Mouse (Mus musculus) neural tube, embryonic 12.5 days (tissue): Measurements from ENCODE around the gene Osbpl5. TPM values are rescaled to one million over a fixed set of nuclear protein-coding genes. Genes with fewer than 3 reads are reported as not detected.

Experiments used
- ATAC-seq: fragments of 200-750 bp; cut with Nextera tagmentation; 2 replicates; pipeline ENCODE4 v1.8.0; 2017; ENCODE audit warnings: low read depth, mild to moderate bottlenecking, moderate TSS enrichment, moderate library complexity; ENCODE audit not compliant: low FRiP score
- H3K27ac ChIP-seq: fragments of 300-500 bp; sonication (generic); 2 replicates; pipeline ENCODE4 v1.5.1; 2016
- H3K27me3 ChIP-seq: fragments of 300-500 bp; sonication (generic); replicated peaks from 2 replicates; pipeline ENCODE4 v1.6.1; 2016; ENCODE audit warnings: mild to moderate bottlenecking
- H3K36me3 ChIP-seq: fragments of 300-500 bp; sonication (generic); 2 replicates; pipeline ENCODE4 v1.6.1; 2016; ENCODE audit warnings: mild to moderate bottlenecking
- H3K4me1 ChIP-seq: fragments of 300-500 bp; sonication (generic); 2 replicates; pipeline ENCODE4 v1.6.1; 2016
- H3K4me2 ChIP-seq: fragments of 300-500 bp; sonication (generic); replicated peaks from 2 replicates; pipeline ENCODE4 v1.6.1; 2016; ENCODE audit warnings: mild to moderate bottlenecking
- H3K4me3 ChIP-seq: fragments of 300-500 bp; sonication (generic); 2 replicates; pipeline ENCODE4 v1.5.1; 2016
- H3K9ac ChIP-seq: fragments of 300-500 bp; sonication (generic); 2 replicates; pipeline ENCODE4 v1.6.1; 2016; ENCODE audit warnings: mild to moderate bottlenecking
- H3K9me3 ChIP-seq: fragments of 300-500 bp; sonication (generic); 2 replicates; pipeline ENCODE4 v1.6.1; 2016; ENCODE audit warnings: mild to moderate bottlenecking
- whole genome bisulfite sequencing: fragments of 180-500 bp; shearing (Covaris S2); methylation state at CpG from one replicate; pipeline ENCODE4 v1.1.7; 2016; 5-methylcytosine and 5-hydroxymethylcytosine counted together
- polyA plus RNA-seq: library from polyadenylated mRNA; unstranded; fragments of >200 nt; fragmentation: Nextera tagmentation; extraction: Ambion mirVana; gene quantifications from 2 replicates; pipeline ENCODE4 v1.2.1, GENCODE M21; 2016

Osbpl5 gene
- polyA plus RNA-seq, 1 experiment from 2014 or later: 24.5 TPM

DNA sequence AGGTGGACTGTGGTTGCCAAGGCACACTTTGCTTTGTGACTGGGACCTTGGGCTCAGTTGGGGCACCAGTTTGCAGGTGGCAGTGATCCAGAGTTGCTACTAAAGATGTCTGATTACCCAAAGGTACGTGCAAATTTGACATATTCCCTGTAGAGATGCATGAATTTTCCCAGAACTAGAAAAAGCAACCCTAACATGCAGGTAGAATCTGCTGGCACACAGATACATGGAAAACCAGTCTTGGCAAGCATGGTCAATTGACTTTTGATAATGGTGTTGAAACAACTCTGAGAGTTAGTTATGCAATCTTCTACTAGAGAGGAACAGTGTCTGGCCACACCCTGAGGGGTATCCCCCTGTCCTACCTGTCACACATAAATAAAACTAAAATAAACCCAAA lies 5.4 kb downstream of the Osbpl5 start:
- no peaks in the 10 kb centered on the region for H3K9me3 ChIP-seq
- WGBS: 75% methylated on average over 1 of the region's 1 CpGs
- H3K4me2 ChIP-seq: no peak overlapping the region
- ATAC-seq: no peak
- H3K4me1 ChIP-seq: peaks cover 14% of the 10 kb centered on the region; the same call in 1 of the 2 replicates
- no peak overlapping the region for H3K9ac ChIP-seq
- H3K36me3 ChIP-seq: no peaks in the 10 kb centered on the region
- peaks cover 25% of the 10 kb centered on the region for H3K27me3 ChIP-seq
- H3K4me3 ChIP-seq: no peak overlapping the region
- no peak overlapping the region for H3K27ac ChIP-seq

DNA sequence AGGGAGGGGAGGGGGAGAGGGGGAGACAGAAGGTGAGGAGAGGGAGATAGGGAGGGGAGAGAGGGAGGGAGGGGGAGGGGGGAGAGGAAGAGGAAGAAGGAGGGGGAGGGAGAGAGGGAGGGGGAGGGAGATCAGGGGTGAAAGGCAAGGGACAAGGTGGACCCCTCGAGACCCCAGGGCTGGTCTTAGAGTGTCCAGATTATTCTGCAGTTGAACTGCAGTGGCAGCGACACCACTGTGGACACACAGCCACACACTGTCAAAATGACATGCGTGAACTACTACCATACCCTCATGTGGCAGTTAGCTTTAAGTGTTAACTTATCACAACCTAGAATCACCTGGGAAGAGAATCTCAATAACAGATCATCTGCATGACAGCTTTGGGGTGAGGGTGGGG lies 7.7 kb downstream of the Osbpl5 start:
- no peaks in the 10 kb centered on the region for H3K36me3 ChIP-seq
- no peak overlapping the region for H3K9ac ChIP-seq
- 0 out of 2 replicates have a peak, but pooled peaks cover 3% of the 10 kb centered on the region for H3K27me3 ChIP-seq
- 74% methylated on average over 3 of the region's 3 CpGs for WGBS
- H3K9me3 ChIP-seq: no peaks in the 10 kb centered on the region
- H3K4me2 ChIP-seq: peak overlapping the region; percentile 47
- ATAC-seq: no peak
- H3K4me1 ChIP-seq: 0 out of 2 replicates have a peak, but pooled peaks cover 14% of the 10 kb centered on the region
- no peak overlapping the region for H3K27ac ChIP-seq
- H3K4me3 ChIP-seq: no peak overlapping the region

DNA sequence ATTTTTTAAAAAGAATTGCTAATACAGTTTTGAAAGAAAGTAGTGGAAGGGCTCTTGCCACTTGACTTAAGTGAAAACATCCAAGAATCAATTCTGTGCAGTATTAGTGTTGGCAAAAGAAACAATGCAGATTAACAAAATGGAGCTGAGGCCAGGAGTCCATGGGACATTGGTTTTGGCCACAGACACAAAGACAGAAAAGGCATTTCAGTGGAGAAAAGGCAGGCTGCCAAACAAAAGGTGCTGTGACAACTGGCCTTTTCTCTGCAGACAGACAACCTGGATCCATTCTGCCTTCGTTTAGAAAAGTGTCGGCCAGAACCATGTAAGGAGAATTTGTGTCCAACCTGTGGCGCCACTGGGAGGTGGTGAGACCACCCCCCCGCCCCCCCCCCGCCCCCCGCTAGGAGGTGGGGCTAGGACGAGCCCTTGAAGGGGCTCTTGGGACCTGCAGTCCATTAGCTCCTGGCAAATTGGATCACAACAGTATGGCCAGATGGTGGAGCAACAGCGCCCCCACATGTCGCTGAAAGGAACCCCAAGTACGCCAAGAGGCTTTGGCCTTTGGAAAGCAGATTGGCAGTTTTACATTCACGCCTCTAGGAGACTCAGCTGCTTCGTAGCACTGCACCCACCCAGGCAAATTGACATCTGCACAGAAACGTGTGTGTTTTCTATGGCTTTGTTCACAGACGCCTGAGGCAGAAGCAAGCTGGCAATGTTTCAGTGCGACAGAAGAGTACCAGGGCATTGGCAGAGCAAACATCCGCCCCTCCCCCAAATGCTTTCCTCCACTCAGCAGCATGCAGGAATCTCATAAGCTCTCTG lies 8.5 kb downstream of the Osbpl5 start:
- Histone ChIP-seq H3K4me2 (peak overlapping the region; percentile 47), H3K27me3 (0 out of 2 replicates have a peak, but pooled peaks cover 3% of the 10 kb centered on the region), H3K4me3 (no peak overlapping the region), H3K27ac (no peak overlapping the region), H3K4me1 (0 out of 2 replicates have a peak, but pooled peaks cover 14% of the 10 kb centered on the region), H3K9ac (no peak overlapping the region), H3K9me3 (no peaks in the 10 kb centered on the region), H3K36me3 (no peaks in the 10 kb centered on the region)
- 3% methylated on average over 16 of the region's 16 CpGs for WGBS
- ATAC-seq: peak; percentile 86

DNA sequence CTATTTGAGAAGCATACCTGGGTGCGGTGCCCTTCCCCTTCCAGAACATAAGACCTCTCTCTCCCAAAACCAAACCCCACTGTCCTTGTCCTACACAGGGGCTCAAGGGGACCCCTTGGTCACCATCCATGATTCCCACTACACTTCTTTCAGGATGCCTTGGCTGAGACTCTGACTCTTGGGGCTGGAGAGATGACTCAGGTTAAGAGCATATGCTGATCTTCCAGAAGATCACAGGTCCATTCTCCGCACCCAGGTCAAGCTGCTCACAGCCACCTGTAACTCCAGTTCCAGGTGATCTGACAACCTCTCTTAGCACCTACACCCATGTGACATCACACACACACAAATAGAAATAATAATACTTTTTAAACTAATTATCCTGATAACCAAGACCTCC lies 16.1 kb downstream of the Osbpl5 start:
- 13% methylated on average over 2 of the region's 2 CpGs for WGBS
- ATAC-seq: 0 out of 2 replicates have a peak, but pooled peaks have one; percentile 30
- no peaks in the 10 kb centered on the region for H3K9me3 ChIP-seq

DNA sequence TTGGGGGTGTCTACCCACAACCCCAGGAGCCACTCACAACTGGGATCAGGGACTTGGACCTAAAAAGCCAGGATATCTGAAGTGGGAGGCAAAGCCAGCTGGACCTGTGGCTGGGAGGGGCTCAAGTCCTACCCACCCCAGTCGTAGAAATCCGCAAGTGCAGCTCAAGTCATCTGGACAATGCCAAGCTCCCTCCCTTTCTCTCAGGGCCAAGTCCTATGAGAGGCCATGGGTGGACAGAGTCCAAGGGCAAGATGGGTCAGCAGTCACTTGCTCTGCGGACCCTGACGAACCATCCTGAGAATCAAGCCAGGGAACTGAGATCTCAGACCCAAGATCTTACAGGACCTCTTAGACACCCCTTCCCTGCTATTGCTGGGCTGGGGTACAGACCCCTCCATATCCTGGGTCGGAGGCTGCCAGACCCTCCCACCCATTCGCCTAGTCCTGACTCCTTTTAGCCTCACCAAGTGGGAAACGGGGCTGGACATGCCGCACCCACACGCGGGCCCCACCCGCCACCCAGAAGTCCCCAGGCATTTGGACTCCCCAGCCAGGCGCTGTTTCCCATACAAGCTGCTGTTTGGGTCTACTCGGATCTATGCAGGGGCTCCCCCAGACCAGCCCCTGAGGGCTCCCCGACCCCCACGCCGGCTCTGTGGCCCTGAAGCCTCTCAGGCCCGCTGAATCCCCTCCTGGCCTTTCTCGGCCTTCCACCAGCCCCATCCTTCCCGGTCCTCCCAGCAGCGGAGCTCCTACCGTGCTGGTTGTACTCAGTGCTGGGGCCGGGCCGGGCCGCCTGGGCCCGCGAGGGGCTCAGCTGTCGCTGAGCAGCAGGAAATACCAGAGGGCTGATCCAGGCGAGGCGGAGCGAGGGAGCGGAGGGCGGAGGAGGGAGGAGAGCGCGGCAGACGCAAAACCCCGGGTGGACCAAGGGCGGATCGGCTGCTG lies 17.0 kb downstream of the Osbpl5 start:
- Histone ChIP-seq H3K4me1 (peaks cover 26% of the 10 kb centered on the region), H3K4me2 (peak overlapping the region; percentile 73), H3K36me3 (no peaks in the 10 kb centered on the region), H3K9ac (peak overlapping the region; percentile 74), H3K27me3 (peaks cover 12% of the 10 kb centered on the region; the same call in 1 of the 2 replicates), H3K27ac (no peak overlapping the region; the same call in 1 of the 2 replicates), H3K4me3 (peak overlapping the region; percentile 62), H3K9me3 (no peaks in the 10 kb centered on the region)
- ATAC-seq: peak; percentile 87
- WGBS: 3% methylated on average over 36 of the region's 38 CpGs

More for the DNA sequence above, 16.1 kb downstream of the Osbpl5 start:
- H3K27me3 ChIP-seq: peaks cover 12% of the 10 kb centered on the region; the same call in 1 of the 2 replicates
- H3K4me3 ChIP-seq: peak overlapping the region; percentile 62
- no peak overlapping the region for H3K27ac ChIP-seq
- peaks cover 26% of the 10 kb centered on the region for H3K4me1 ChIP-seq
- peak overlapping the region; percentile 73 for H3K4me2 ChIP-seq
- H3K36me3 ChIP-seq: no peaks in the 10 kb centered on the region
- H3K9ac ChIP-seq: peak overlapping the region; percentile 74

DNA sequence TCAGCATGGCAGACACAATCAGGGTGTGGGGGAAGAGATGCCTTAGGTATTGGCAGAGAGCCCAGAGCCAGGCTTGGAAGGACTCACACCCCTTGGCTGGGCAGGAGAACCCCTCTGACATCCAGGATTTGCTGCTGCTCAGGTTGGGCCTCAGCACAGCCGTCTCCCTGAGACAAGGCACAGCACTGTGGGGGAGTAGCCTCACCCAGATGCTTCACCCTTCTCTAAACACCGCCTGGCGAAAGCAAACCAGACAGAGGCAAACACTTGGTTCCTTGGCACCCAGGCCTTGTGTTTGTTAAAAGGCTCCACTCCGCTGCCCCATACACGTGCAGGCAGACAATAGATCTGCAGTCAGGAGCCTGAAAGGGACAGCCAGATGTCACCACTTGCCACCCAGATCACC lies 18.2 kb downstream of the Osbpl5 start:
- H3K27ac ChIP-seq: no peak overlapping the region
- H3K4me3 ChIP-seq: peak overlapping the region; percentile 62; the same call in 1 of the 2 replicates
- peaks cover 26% of the 10 kb centered on the region for H3K4me1 ChIP-seq
- peak overlapping the region; percentile 74 for H3K9ac ChIP-seq
- no peaks in the 10 kb centered on the region for H3K36me3 ChIP-seq
- 31% methylated on average over 5 of the region's 5 CpGs for WGBS
- H3K9me3 ChIP-seq: no peaks in the 10 kb centered on the region
- peak overlapping the region; percentile 73 for H3K4me2 ChIP-seq
- H3K27me3 ChIP-seq: peaks cover 12% of the 10 kb centered on the region; the same call in 1 of the 2 replicates
- no peak for ATAC-seq

DNA sequence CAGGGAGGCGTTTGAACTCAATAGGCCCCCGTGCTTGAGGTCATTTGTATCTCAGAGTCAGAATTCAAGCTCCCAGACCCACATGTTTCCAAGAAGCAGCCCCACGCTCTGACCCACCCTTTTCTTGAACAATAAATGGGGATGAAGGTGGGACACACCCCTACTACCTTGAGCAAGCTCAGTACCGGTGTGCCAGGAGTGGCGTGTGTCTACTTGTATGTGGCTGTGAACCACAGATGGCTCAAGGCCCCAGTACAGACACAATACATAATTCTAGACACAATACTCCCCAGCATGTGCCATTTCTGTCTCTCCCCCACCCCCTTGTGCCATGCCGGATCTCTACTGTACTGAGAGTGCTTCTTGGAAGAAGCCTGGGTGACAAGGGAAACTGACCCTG lies 18.6 kb downstream of the Osbpl5 start:
- peaks cover 12% of the 10 kb centered on the region; the same call in 1 of the 2 replicates for H3K27me3 ChIP-seq
- no peaks in the 10 kb centered on the region for H3K36me3 ChIP-seq
- no peak overlapping the region for H3K27ac ChIP-seq
- H3K4me3 ChIP-seq: peak overlapping the region; percentile 62; the same call in 1 of the 2 replicates
- peak overlapping the region; percentile 74 for H3K9ac ChIP-seq
- peaks cover 26% of the 10 kb centered on the region for H3K4me1 ChIP-seq
- H3K9me3 ChIP-seq: no peaks in the 10 kb centered on the region
- peak overlapping the region; percentile 73 for H3K4me2 ChIP-seq
- WGBS: 80% methylated on average over 6 of the region's 6 CpGs
- ATAC-seq: no peak

DNA sequence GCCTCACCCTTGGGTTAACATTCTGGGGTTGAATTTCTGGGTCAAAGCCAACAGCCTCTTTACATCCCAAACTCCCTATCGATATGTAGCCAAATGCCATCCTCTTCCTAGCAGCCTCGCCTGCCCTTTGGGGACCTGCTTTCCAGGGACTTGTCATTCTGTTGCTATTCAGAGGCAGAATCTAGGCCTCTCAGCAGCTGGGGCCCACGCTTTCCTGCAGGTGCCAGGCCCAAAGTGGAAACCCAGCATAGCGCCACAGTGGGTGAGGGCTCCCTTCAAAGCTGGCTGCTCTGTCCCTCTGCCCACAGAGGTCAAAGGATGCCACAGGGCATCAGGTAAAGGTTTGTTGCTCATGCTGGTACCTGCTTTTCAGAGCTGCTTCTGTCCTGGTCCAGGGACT lies 23.0 kb downstream of the Osbpl5 start:
- ATAC-seq: no peak
- no peak overlapping the region for H3K4me2 ChIP-seq
- no peak overlapping the region for H3K27ac ChIP-seq
- H3K4me1 ChIP-seq: peaks cover 12% of the 10 kb centered on the region
- H3K9ac ChIP-seq: no peak overlapping the region
- H3K9me3 ChIP-seq: no peaks in the 10 kb centered on the region
- H3K36me3 ChIP-seq: no peaks in the 10 kb centered on the region
- no peak overlapping the region for H3K4me3 ChIP-seq
- 89% methylated on average over 4 of the region's 4 CpGs for WGBS
- H3K27me3 ChIP-seq: no peaks in the 10 kb centered on the region

DNA sequence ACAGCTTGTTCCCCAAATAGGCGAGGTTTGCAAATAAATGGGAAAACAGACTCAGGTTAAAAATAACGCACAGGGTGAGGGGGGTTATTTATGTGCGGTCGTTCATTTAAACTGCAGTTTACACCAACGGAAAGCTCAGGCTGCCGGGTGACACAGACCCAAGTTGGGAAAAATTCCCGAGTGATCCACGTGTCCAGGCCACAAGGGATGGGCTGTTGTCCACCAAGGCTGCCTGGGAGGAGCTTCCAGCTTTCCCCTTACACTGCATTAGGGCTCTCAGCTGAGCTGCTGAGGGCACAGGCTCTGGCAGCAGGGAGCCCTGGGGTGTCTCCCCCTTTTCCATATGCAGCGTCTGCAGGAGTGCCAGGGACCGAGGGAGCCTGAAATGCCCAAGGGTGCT lies 26.9 kb downstream of the Osbpl5 start:
- no peaks in the 10 kb centered on the region; the same call in 1 of the 2 replicates for H3K4me1 ChIP-seq
- no peak overlapping the region for H3K27ac ChIP-seq
- ATAC-seq: no peak
- no peak overlapping the region for H3K4me2 ChIP-seq
- no peak overlapping the region for H3K9ac ChIP-seq
- H3K9me3 ChIP-seq: no peaks in the 10 kb centered on the region
- no peaks in the 10 kb centered on the region for H3K36me3 ChIP-seq
- no peak overlapping the region for H3K4me3 ChIP-seq
- WGBS: 76% methylated on average over 10 of the region's 10 CpGs
- no peaks in the 10 kb centered on the region for H3K27me3 ChIP-seq

DNA sequence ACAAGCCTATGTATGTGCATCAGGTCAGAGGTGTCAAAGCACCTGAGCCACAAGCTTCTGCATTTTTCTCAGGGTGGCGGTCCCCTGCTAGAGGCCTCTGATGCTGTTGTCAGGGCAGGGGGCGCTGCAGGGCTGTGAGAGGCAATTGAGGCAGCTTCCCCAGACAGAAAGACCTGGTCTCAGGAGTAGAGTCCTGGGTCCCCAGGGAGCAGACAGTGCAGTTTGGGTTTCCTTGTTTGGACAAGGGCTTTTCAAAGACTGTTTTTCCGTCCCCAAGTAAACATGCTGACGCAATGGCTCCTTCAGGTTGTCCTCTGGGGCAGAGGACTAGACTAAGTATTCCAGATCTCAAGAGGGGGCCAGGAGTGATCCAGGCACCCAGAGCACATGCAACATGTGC lies 30.4 kb downstream of the Osbpl5 start:
- Histone ChIP-seq H3K9me3 (no peaks in the 10 kb centered on the region), H3K4me1 (no peaks in the 10 kb centered on the region; the same call in 1 of the 2 replicates), H3K36me3 (no peaks in the 10 kb centered on the region), H3K27ac (no peak overlapping the region), H3K27me3 (no peaks in the 10 kb centered on the region), H3K4me3 (no peak overlapping the region), H3K9ac (no peak overlapping the region), H3K4me2 (no peak overlapping the region)
- no peak for ATAC-seq
- 77% methylated on average over 4 of the region's 4 CpGs for WGBS

DNA sequence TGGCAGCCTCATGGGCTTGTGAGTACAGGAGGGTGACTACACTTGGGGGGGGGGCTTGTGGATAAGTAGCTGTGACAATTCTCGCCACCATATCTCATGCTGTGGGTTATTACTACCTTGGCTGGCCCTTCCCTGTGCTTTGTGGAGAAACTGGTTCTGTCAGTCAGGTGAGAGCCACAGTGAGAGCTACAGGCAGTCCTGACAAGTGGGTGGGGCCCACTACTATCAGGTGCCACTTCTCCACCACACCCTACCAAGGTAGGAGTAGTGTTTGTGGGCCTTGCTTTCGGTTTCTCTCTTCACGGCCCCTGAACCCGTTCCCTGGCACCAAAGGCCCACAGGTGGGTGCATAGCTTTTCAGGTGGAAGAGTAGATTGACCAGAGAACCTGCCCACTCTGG lies 32.9 kb downstream of the Osbpl5 start:
- H3K4me3 ChIP-seq: no peak overlapping the region
- no peaks in the 10 kb centered on the region for H3K9me3 ChIP-seq
- no peaks in the 10 kb centered on the region for H3K4me1 ChIP-seq
- H3K36me3 ChIP-seq: no peaks in the 10 kb centered on the region
- no peak overlapping the region for H3K4me2 ChIP-seq
- H3K27ac ChIP-seq: no peak overlapping the region
- no peaks in the 10 kb centered on the region for H3K27me3 ChIP-seq
- WGBS: 91% methylated on average over 4 of the region's 4 CpGs
- no peak for ATAC-seq
- no peak overlapping the region for H3K9ac ChIP-seq

DNA sequence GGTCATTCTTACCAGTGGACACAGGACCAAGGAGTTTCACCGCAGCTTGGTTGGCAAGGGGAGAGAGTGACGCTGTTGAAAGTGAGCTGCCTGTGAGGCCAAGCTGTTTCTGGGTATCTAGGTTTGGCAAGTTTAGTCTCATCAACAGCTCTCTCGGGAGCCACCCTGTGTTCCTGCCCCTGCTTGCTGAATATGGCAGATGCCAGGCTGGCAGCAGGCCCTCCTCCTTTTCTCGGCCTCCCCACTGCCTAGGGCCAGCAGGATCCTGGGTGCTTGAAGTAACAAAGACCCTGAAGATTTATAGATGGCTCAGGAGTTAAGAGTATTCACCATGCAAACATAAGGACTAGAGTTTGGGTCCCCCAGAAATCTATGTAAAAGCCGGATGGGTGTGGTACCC lies 34.1 kb downstream of the Osbpl5 start:
- no peak for ATAC-seq
- H3K4me3 ChIP-seq: no peak overlapping the region
- H3K9me3 ChIP-seq: no peaks in the 10 kb centered on the region
- H3K9ac ChIP-seq: no peak overlapping the region
- H3K4me2 ChIP-seq: no peak overlapping the region
- no peaks in the 10 kb centered on the region for H3K36me3 ChIP-seq
- H3K4me1 ChIP-seq: no peaks in the 10 kb centered on the region
- H3K27ac ChIP-seq: no peak overlapping the region
- WGBS: 80% methylated on average over 5 of the region's 5 CpGs
- H3K27me3 ChIP-seq: no peaks in the 10 kb centered on the region
